Mouse (Mus musculus) MEL (cell line): ENCODE data around the gene Emd.

Source experiments
- BHLHE40 ChIP-seq: IDR thresholded peaks from 2 replicates; pipeline ENCODE4 v1.6.1; 2012; ENCODE audit warnings: low read depth, mild to moderate bottlenecking, inconsistent platforms, low read length, improper control_type of control experiment, borderline replicate concordance
- CHD2 ChIP-seq: IDR thresholded peaks from 2 replicates; pipeline ENCODE4 v1.6.1; 2011; ENCODE audit warnings: low read length, improper control_type of control experiment
- CTCF ChIP-seq, 3 experiments: IDR thresholded peaks in 2 of 3; conservative IDR thresholded peaks in 1 of 3; 2 replicates each; pipeline ENCODE4 v1.5.1; 2011 to 2012; ENCODE audit warnings: low read length in 3 of 3, low read depth in 2 of 3, mild to moderate bottlenecking in 2 of 3, improper control_type of control experiment in 1 of 3, inconsistent platforms in 1 of 3, mixed read lengths in 1 of 3, moderate library complexity in 1 of 3; ENCODE audit not compliant: control insufficient read depth in 1 of 3, insufficient read depth in 1 of 3, poor library complexity in 1 of 3, severe bottlenecking in 1 of 3
- E2F4 ChIP-seq: IDR thresholded peaks from 2 replicates; pipeline ENCODE4 v1.6.1; 2011; ENCODE audit warnings: low read depth, low read length, improper control_type of control experiment, borderline replicate concordance
- EP300 ChIP-seq, 2 experiments: IDR thresholded peaks; 2 replicates each; pipeline ENCODE4 v1.6.1; 2011; ENCODE audit warnings: improper control_type of control experiment in 2 of 2, low read length in 2 of 2, low read depth in 1 of 2, mild to moderate bottlenecking in 1 of 2
- HCFC1 ChIP-seq: IDR thresholded peaks from 2 replicates; pipeline ENCODE4 v1.6.1; 2012; ENCODE audit warnings: low read depth, mild to moderate bottlenecking, inconsistent platforms, low read length, improper control_type of control experiment, moderate library complexity
- KAT2A ChIP-seq: conservative IDR thresholded peaks from 2 replicates; pipeline ENCODE4 v1.6.1; 2012; ENCODE audit warnings: low read depth, low read length, improper control_type of control experiment, inconsistent platforms
- MAFK ChIP-seq: IDR thresholded peaks from 2 replicates; pipeline ENCODE4 v1.6.1; 2011; ENCODE audit warnings: low read depth, mild to moderate bottlenecking, low read length, improper control_type of control experiment, borderline replicate concordance
- MXI1 ChIP-seq: IDR thresholded peaks from 2 replicates; pipeline ENCODE4 v1.6.1; 2011; ENCODE audit warnings: mild to moderate bottlenecking, low read depth, low read length, improper control_type of control experiment
- POLR2A ChIP-seq, 2 experiments: IDR thresholded peaks; 2 replicates each; pipeline ENCODE4 v1.6.1; 2011 to 2012; ENCODE audit warnings: low read length in 2 of 2, mild to moderate bottlenecking in 2 of 2, control low read depth in 1 of 2, improper control_type of control experiment in 1 of 2, low read depth in 1 of 2, moderate library complexity in 1 of 2; ENCODE audit not compliant: control insufficient read depth in 1 of 2, insufficient read depth in 1 of 2, poor library complexity in 1 of 2
- TBP ChIP-seq: IDR thresholded peaks from 2 replicates; pipeline ENCODE4 v1.8.0; 2011; ENCODE audit warnings: low read depth, low read length, improper control_type of control experiment
- ZC3H11A ChIP-seq: IDR thresholded peaks from 2 replicates; pipeline ENCODE4 v1.6.1; 2012; ENCODE audit warnings: low read depth, mild to moderate bottlenecking, inconsistent platforms, low read length, improper control_type of control experiment

- no peak for TF ChIP-seq CHD2
- TF ChIP-seq CTCF (IDR thresholded peaks at IDR 0.05 in 2 of 3, conservative IDR thresholded peaks at IDR 0.05 in 1 of 3; ENCODE audit: control insufficient read depth in 1 of 3, insufficient read depth in 1 of 3, low read depth in 2 of 3, low read length in 3 of 3, poor library complexity in 1 of 3, severe bottlenecking in 1 of 3) = no peak
- no peak for TF ChIP-seq ZC3H11A
- TF ChIP-seq POLR2A (IDR thresholded peaks at IDR 0.05; ENCODE audit: control insufficient read depth in 1 of 2, insufficient read depth in 1 of 2, low read depth in 1 of 2, low read length in 2 of 2, poor library complexity in 1 of 2) = no peak
- TF ChIP-seq BHLHE40 = no peak
- TF ChIP-seq HCFC1 = no peak
- no peak for TF ChIP-seq MXI1
- no peak for TF ChIP-seq MAFK
- no peak for TF ChIP-seq EP300 (IDR thresholded peaks at IDR 0.05; ENCODE audit: low read depth in 1 of 2, low read length in 2 of 2)
- TF ChIP-seq KAT2A = no peak
- no peak for TF ChIP-seq TBP
- no peak for TF ChIP-seq E2F4
These were observed 36.0 kb upstream of the Emd start for GRCm38 (mm10) chrX:74218496-74218895.
